Mouse (Mus musculus): ENCODE results near the gene B3gntl1.

GRCm38 (mm10) chr11:121680750-121681149 is 7.8 kb upstream of the B3gntl1 start:
- TF ChIP-seq CTCF (IDR thresholded peaks at IDR 0.05; ENCODE audit: borderline replicate concordance, insufficient read depth, low read depth, low read length), result peak; percentile 36; the same call in 1 of the 2 replicates
- TF ChIP-seq POLR2A (IDR thresholded peaks at IDR 0.05; ENCODE audit: borderline replicate concordance, insufficient read depth, low read length), result no peak
